Mouse (Mus musculus): ENCODE data around the gene Olfr482. TPM values are rescaled to one million over a fixed set of nuclear protein-coding genes. Genes with fewer than 3 reads are reported as not detected.

Gene Olfr482
- not detected for polyA plus RNA-seq (2017; shearing (Covaris generic))

DNA sequence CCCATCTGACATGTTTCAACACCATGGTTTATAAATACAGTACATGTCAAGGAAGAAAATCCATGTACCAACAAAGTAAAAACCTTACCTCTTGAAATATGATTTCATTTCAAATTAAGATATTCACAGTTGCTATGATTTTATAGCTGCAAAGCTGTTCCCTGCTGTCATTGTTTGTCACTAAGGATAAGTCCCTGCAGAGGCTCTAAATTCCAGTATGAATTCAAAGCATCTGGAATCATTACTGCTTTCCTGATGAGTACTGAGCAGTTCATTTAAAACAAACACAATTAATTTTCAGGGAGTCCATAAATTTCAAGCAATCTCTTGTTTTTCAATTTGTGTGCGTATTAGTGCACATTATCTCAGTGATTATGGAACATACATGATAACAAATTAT lies at the start of gene Olfr482:
Olfr482 (minus strand) TSS at position 101 of the 400 bp plus-strand sequence.
- ATAC-seq, result no peak

DNA sequence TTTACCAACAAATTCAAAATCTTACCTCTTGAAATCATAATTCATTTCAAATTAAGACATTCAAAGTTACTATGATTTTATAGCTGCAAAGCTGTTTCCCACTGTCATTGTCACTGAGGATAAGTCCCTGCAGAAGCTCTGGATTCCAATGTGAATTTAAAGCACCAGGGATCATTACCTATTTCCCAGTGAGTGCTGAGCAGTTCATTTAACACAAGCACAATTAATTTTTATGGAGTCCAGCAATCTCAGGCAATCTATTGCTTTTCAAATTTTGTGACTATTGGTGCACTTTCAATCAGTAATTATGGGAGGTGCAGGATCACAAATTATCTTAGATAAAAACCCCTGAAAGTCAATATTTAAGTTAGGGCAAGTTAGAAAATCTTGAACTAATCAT lies 30.0 kb upstream of the Olfr482 start, which contains the start of gene Olfr484:
Olfr484 (minus strand) TSS at position 101 of the 400 bp plus-strand sequence.
- no peak for ATAC-seq

DNA sequence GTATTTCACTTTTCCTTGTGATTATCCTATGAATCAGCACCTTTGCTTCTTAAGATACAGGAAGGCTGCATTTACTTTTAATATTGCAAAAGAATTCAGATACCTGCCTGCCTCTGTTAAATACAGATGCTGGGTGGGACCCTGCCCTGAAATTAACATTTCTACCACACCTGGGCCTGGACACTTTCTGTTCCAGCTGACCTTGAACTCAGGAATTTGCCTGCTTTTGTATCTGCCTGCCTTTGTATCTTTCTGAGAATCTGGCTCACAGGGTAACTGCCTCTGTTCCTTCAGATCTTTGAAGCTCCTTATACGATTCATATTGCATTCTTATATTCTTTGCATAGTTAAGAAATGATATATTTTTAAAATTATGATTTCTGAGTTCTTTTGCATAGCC lies 24.0 kb upstream of the Olfr482 start:
- no peak for ATAC-seq

DNA sequence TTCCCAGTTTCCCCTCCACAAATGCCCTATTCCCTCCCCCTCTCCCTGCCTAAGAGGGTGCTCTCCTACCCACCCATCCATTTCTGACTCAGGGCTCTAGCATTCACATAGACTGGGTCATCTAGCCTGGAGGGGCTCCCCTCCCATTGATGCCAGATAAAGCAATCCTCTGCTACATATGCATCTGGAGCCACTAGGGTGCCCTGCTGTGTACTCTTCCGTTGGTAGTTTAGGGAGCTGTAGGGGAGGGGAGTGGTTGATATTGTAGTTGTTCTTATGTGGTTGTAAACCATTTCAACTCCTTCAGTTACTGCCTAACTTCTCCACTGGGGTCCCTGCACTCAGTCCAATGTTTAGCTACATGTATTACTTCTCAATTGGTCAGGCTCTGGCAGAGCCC lies 23.3 kb upstream of the Olfr482 start:
- no peak for ATAC-seq

DNA sequence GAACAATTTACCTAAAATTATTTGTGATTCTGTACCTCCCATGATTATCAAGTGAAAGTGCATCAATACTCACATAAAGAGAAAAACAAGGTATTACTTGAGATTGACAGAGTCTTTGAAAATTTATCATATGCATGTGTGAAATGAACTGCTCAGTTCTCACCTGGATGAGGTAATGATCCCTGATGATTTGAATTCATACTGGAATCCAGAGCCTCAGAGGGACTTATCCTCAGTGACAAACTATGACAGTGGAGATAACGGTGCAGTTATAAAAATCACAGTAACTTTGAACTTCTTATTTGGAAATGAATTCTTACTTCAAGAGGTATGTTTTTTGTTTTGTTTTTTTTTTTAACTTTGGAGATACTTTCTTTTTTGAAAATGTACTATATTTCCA lies 3.2 kb upstream of the Olfr482 start, which contains the start of gene Olfr483:
Olfr483 (plus strand) TSS at position 301 of the 400 bp plus-strand sequence.
- ATAC-seq, result no peak

DNA sequence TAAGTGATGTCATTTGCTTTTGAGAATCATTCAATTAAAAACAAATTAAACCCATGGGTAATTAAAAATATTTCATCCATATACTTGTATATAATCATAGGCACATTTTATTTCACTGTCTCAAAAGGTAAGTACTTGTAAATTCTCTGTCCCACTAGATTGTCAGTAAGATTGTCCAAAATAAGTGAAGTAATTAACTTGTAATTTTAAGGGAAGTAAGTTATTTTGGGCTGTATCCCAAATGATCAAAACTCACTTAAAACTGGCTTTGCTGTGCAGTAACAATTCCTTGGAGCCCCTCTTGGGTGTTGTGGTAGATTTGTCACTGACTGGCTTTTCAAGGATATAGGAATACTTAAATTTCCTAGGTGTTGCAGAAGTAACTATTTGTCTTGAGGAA lies 17.8 kb downstream of the Olfr482 start, which contains the start of gene Olfr481:
Olfr481 (plus strand) TSS at position 301 of the 400 bp plus-strand sequence.
- ATAC-seq, result no peak

DNA sequence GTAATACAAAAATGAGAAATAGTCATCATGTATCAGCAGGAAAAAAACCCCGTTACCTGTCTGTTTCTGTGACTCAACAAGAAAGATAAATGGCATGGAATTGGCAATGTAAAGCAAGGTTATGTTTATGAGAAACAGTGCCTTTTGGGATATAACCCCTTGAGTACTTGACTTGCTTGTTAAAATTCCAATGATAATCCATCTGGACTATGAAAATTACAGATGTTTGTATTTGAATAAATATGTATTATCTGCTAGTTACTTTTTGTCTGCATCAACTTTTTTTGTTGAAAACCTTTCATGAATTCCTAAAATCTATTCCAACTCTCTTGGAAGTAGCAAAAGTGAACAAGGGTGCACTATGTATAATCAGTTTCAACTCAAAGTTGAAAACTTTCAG lies 30.1 kb downstream of the Olfr482 start, which contains the start of gene Olfr480:
Olfr480 (minus strand) TSS at position 101 of the 400 bp plus-strand sequence.
- no peak for ATAC-seq

DNA sequence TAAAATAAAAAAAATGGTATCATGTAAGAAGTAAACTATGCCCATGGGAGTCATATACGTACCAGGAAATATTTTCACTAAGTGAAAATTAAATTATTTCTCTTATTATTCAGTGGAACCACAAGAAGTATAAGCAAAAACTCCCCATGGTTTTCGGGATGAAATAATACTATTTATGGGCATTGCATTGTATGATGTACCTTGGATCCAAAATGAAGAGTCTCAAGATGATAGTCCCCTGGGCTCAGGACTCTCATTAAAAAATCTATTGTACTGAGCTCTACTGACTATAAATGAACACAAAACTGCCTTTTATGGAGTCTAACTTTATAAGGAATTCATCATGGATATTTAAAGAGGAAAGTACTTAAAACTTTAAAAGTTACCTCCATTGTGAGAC lies 47.0 kb downstream of the Olfr482 start, which contains the start of gene Olfr479:
Olfr479 (plus strand) TSS at position 301 of the 400 bp plus-strand sequence.
- no peak for ATAC-seq

Other genes with a start within 250 kb of the Olfr482 start
- under 1 TPM in 1 of 2 experiments, not detected in 1; 0.09 TPM for gene Olfr472, start 199.7 kb downstream of the Olfr482 start, polyA plus RNA-seq (2017; shearing (Covaris generic))
- gene Olfr473, start 167.1 kb downstream of the Olfr482 start, polyA plus RNA-seq (2017; shearing (Covaris generic)), result not detected
- gene Olfr474, start 142.9 kb downstream of the Olfr482 start, polyA plus RNA-seq (2017; shearing (Covaris generic)), result not detected
- gene Olfr476, start 132.8 kb downstream of the Olfr482 start, polyA plus RNA-seq (2017; shearing (Covaris generic)), result not detected
- not detected for gene Olfr477, start 110.9 kb downstream of the Olfr482 start, polyA plus RNA-seq (2017; shearing (Covaris generic))
- gene Olfr478, start 63.6 kb downstream of the Olfr482 start, polyA plus RNA-seq (2017; shearing (Covaris generic)), result not detected
- gene Olfr479, start 46.9 kb downstream of the Olfr482 start, polyA plus RNA-seq (2017; shearing (Covaris generic)), result under 1 TPM in 1 of 2 experiments, not detected in 1; 0.15 TPM
- gene Olfr480, start 30.2 kb downstream of the Olfr482 start, polyA plus RNA-seq (2017; shearing (Covaris generic)), result not detected
- under 1 TPM in 1 of 2 experiments, not detected in 1; 0.16 TPM for gene Olfr481, start 17.7 kb downstream of the Olfr482 start, polyA plus RNA-seq (2017; shearing (Covaris generic))
- gene Olfr483, start 3.3 kb upstream of the Olfr482 start, polyA plus RNA-seq (2017; shearing (Covaris generic)), result not detected
- gene Olfr484, start 29.9 kb upstream of the Olfr482 start, polyA plus RNA-seq (2017; shearing (Covaris generic)), result not detected
- gene Olfr485, start 62.3 kb upstream of the Olfr482 start, polyA plus RNA-seq (2017; shearing (Covaris generic)), result not detected
- not detected for gene Olfr486, start 75.2 kb upstream of the Olfr482 start, polyA plus RNA-seq (2017; shearing (Covaris generic))
- not detected for gene Olfr487, start 117.0 kb upstream of the Olfr482 start, polyA plus RNA-seq (2017; shearing (Covaris generic))
- gene Olfr488, start 160.8 kb upstream of the Olfr482 start, polyA plus RNA-seq (2017; shearing (Covaris generic)), result not detected
- gene Olfr490, start 191.3 kb upstream of the Olfr482 start, polyA plus RNA-seq (2017; shearing (Covaris generic)), result not detected
- gene Olfr491, start 215.9 kb upstream of the Olfr482 start, polyA plus RNA-seq (2017; shearing (Covaris generic)), result not detected
- gene Olfr492, start 226.1 kb upstream of the Olfr482 start, polyA plus RNA-seq (2017; shearing (Covaris generic)), result not detected
- not detected for gene Olfr493, start 249.4 kb upstream of the Olfr482 start, polyA plus RNA-seq (2017; shearing (Covaris generic))

Data from CD4-positive, CD25-positive, alpha-beta regulatory T cell, adult 4 months (primary cell).